Mouse (Mus musculus) right cerebral cortex, postnatal 14 days (tissue): ENCODE measurements around the gene Dap.

Experiments
- DNase-seq: peaks from one replicate; pipeline ENCODE4 v3.0.0; 2022

Gene Dap

DNA sequence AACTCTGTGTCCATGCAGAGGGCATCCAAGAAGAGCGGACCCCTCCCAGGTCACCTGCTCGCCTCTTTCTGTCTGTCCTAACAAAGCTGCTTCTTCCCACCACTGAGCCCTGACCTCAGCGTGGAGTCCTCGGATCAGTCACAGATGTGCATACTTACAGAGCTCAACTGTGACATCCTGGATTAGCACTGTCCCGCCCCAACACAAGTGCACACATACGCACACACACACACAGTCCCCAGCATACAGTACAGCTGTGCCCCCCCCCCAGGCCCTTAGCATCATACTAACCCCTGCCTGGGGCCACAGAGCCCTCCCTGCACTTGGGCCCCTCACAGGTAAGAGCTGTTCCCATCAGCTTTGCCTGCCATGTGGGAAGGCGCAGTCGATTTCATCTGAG lies 41.3 kb downstream of the Dap start:
- DNase-seq, result no peak

DNA sequence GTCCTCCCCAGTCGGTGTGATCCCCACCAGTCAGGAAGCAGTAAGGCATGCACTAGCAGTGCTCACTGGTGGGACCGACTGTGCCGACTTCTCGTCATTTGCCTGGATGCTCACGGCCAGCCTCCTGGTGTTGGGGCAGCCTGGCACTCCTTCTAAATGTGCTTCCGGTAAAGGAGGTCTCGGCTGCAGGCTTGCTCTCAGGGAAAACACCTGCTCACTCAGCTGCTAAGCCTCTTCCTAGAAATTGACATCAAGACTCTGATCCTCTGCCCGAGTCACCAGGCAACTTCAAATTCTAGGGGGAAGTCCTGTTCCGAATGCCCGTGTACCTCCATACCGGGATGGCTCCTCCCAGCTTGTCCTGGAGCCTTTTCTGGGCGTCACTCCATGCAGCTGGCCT lies 41.7 kb downstream of the Dap start:
- DNase-seq, result no peak

- DNase-seq, result no peak
Measured at GRCm38 (mm10) chr15:31268148-31268547, 44.0 kb downstream of the Dap start.

DNA sequence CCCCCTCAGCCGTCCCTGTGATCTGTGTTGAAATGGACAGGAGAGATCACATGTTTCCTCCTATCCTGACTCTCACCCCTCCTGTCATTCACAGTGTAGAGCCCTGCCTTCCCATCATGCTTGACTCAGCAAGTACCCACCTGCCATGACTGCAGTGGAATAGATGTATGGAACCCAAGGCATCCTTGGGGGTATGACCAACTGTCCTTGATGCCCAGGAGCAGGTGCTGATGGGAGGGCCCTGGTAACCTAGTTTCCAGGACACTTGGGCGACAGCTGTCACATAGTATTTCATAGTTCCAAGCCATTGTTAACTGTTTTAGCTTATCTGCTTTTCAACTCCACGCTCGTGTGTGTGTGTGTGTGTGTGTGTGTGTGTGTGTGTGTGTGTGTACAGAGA lies 45.4 kb downstream of the Dap start:
- no peak for DNase-seq

DNA sequence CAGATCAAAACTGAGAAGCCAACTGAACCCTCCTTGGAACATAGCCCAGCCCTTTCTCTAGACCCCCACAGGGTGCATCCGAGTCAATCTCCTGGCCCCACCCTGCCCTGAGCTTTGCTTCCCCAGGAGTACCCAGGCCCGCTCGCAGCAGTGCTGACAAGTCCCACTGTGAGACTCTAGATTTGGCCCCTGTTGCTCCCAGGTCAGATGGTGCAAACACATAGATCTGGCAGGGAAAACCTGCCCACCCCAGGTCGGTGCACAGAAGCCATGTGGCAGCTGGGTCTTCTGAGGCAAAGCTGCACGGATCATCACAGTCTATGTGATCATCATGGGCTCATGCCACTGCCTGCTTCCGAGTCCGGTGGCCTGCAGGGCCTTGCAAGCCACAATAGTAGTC lies 48.6 kb downstream of the Dap start:
- DNase-seq, result no peak

DNA sequence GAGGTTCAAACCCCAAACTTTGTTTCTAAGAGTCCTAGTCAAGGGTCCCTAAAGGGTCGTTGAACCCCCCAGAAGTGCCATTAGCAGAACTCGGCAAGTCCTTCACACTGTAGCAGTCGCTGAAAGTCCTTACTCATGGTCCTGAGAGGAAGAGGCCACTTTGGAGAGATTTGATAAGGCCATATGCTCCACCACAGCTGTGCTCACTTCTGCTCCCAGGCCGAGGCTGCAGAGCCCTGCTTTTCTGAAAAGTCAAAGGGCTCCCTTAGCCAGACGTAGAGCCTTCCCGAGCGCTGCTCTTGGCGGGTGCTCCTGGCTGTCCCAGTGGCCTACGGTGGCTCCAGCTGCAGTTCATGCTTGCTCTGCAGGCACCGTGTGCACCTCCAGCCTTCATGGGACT lies 49.4 kb downstream of the Dap start:
- DNase-seq, result no peak

GRCm38 (mm10) chr15:31278090-31278489 lies 54.0 kb downstream of the Dap start:
- no peak for DNase-seq

DNA sequence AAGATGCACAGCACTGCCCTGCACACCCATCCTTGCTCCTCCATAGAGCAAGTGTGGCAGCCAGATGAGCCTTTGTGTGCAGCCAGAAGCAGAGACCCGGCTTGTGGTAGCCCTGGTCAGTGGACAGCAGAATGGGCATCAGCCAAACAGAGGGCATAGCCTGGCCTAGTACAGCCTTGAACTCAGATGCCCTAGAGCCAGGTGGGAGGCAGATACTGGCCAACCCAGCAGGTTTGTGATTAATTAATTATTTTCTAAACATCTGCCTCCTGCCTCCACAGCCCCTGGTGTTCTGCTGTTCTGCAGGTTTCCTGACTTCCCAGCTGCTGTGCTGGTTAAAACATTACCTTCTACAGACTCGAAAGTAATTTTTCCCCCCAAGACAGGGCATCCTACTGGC lies 55.0 kb downstream of the Dap start:
- DNase-seq, result no peak

- DNase-seq, result no peak
Measured at GRCm38 (mm10) chr15:31279577-31280004, 55.5 kb downstream of the Dap start.

- no peak for DNase-seq
Measured at GRCm38 (mm10) chr15:31280059-31280458, 55.9 kb downstream of the Dap start.

DNA sequence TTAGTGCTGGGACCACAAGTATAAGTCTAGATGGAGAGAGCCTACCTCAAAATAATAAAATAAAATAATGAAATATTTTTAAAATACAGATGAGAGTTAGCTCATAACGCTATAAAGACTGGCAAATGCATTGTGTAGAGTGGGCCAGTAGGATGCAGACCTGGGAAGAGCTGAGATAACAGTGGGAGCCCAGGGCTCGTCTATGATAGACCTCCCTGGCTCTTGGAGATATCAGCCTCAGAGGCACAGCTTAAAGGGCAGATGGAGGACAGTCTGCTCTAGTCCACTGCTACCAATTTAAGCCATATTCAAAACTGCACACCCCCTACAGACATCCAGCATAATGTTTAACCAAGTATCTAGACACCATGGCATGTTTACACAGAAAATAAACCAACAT lies 56.6 kb downstream of the Dap start:
- no peak for DNase-seq

DNA sequence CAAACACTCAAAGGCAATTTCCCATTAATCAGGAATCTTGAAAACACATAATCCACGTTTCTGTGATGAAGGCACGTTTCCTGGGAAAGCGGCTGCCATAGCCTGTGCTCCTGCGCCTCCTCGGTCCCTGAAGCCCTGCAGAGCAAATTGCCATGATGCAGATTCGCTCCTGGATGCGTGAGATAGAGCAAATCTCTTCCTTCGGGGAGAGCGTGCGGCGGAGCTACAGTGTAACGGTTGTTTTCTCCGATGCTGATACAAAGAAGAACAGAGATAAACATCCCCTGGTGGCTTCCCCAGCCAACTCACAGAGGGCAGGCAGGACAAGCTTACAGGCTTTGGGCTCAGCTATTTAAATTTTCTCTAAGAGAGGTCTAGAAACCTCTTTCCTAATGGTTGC lies 57.7 kb downstream of the Dap start:
- DNase-seq, result no peak

- no peak for DNase-seq
Measured at GRCm38 (mm10) chr15:31282353-31282752, 58.2 kb downstream of the Dap start.

DNA sequence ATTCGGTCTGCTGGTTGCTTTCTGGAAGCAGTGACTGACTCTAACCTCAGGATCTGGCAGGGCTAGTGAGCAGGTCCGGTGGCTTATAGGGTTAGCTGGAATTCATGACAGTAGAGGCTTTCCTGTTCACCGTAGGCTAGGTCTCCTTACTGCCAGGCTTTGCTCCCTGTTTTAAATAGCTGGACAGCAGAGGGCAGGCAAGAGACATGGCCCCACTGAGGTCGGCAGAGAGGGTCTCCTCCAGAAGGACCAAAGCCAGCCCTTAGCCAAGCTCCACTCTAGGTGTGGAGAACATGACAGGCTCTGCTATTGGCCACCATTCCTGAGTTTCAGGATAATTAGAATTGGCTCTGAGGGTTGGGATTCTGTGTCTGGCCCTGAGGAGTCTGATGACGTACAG lies 60.0 kb downstream of the Dap start:
- no peak for DNase-seq

DNA sequence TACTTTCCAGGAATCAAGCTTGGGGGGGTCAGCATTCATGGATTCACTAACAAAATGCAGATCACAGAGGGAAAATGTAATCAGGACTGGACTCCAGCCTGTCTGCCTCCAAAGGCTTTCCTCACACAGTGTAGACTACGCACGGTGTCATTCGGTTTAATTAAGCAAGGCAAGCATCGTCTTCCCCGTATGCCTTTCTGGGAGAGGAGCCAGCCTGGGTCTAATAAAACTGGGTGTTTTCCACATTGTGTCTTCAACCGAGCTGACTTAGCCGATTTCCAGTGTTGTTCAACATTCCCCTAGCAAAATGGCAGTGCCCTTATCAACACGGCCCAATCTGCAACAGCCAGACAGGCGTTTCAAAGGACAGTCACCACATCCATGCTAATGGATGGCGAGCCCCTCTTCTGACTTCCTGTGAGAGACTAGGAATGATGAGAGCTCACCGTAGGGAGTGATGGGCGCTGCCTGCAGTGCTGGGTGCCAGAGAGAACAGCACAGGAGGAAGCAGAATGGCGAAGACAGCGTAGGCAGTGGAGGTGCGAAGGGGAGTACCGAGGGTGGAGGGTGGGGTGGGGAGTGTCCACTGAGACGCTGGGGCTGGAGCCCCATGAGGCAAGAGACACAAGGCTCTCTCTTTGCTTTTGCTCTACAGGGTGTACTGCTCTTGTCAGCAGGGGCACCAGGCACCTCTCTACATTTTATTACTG lies 61.0 kb downstream of the Dap start:
- no peak for DNase-seq

DNA sequence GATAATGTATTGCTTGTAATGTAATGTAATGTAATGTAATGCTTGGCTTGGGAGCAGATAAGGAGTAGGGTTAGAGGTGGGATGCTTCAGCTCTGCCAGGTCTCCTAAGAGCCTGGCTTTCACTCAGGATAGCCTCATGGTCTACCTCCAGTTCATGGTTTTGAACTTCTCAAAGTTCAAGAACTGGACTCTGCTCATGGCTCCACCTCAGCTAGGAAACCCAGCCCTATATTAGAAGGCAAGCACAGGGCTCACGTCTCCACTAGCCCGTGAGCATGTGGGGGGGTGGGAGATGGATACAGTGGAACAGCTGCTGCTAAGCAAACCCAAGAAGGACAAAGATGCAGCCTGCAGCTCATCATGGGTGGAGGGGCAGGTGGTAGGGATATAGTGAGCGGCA lies 61.6 kb downstream of the Dap start:
- no peak for DNase-seq

- no peak for DNase-seq
Measured at GRCm38 (mm10) chr15:31292627-31293026, 68.5 kb downstream of the Dap start.

DNA sequence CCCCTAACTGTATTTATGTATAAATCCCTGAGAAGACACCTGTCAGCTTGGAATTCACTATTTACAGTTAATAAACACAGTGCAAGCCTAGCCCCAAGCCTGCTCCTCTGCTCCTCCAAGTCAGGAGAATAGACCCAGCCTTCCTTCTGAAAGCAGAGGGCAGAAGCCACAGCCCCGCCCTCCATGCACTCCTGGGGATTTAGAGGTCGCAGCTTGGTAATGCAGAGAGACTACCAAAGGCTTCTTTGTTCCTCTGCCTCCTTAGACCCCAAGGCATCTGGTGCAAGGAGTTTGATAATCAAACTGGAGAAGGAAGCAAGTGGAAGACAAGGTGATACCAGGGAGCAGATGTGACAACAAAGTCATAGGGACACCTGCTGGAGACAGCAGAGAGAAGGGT lies 70.2 kb downstream of the Dap start:
- no peak for DNase-seq

- DNase-seq, result no peak
Measured at GRCm38 (mm10) chr15:31296882-31297776, 73.0 kb downstream of the Dap start.

GRCm38 (mm10) chr15:31297777-31298137 lies 73.6 kb downstream of the Dap start:
- no peak for DNase-seq

DNA sequence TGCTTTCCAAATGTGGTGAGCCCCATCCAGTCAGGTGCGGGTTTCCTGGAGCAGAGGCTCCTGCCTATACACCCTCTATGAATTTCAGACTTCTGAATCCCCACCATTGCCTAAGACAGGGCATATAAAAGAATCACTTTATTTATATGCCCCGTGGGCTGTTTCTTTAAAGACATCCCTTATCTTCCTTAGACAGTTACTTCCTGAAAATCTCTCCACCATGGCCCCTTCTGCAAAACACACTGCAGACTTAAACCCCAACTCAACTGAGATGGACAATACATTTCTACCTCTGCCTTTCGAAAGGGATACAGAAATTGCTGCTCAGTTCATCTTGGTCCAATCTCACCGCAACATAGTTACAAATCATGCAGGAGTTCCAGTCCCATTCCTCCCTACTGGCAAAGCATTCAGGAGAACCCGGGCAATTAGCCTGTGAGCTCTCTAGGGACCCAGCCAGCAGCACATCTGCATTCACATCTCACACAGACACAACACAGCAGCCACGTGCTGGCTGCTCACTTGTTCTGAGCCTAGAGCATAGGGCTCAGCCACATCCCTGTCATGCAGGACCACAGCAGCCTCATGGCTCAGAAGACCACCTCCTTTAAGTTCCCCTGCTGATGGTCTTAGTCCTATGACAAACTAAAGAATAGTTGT lies 75.3 kb downstream of the Dap start:
- DNase-seq, result no peak

DNA sequence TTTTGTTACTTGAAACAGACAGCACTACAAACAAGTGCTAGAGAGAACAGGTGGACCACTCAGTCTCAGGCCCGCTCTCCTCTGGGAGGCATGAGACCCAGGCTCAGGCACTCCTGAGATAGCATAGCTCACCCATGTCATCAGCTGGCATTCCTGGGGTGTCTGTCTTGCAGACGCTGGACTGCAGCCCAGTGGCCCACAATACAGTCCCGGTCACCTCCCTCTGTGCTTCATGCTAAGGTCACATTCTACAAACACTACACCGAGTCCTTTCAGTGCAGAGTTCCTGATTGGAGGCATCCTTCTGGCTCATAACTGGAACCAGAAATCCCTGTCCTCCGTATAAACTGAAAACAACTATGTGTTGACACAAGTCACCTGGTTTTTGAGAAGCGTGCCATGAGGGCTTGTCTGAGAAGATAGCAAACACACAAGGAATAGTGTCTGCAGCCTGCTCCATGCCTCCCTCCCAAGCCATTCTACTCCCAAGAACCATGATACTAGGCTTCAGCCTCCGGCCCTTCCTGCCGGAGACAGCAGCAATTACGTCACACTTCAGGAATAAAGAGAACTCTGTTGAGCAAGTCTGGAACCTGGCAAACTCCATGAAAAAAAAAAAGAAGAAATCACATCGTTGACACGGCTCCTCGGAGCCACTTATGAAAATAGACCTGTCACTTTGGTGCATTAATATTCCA lies 78.3 kb downstream of the Dap start:
- no peak for DNase-seq

DNA sequence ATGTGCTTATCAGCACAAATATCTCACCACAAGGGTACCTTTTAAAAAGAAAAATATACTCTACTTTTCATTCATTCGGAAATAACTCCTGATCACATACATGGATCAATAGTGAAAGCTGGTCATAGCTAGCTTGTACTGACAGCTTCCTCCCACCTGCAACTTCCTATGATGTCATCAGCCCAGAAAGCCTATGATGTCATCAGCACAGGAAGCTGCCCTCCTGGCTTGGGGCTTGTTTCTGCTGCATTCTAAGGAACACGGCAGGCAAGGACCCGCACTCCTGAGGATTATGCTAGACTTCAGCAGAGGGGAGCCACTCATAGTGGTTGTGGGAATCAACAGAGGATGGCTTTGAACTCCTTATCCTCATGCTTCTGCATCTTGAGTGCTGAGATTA lies 80.2 kb downstream of the Dap start:
- DNase-seq, result no peak
